Mouse (Mus musculus) embryo, embryonic 10 days (tissue): Measurements from ENCODE around the gene Tlr6.
A peak's percentile ranks its signal among the peaks of the same experiment; 100 is the strongest.

ENCODE experiments used
- DNase-seq: peaks from one replicate; pipeline ENCODE4 v3.0.0-alpha.2; 2015; ENCODE audit warnings: low spot score

Tlr6 gene

DNA sequence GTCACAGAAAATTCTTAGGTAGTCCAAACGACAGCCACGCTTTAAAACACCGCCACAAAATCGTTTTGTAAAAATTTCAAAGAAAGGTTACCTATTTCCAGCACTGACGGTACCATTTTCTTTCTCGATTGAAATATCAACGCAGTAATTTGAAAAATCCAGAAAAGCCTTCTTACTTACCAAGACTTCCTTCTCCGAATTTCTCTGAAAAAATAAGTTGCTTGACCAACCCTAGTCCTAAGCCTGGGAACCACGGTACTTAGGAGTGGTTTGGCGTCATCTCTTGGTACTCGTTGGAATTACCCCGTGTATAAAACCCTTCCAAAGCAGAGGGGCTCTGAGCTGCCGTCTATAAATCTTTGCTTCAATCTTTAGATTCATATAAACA, at the start of gene Tlr6:
Gene Tlr6, minus strand, starts transcription at position 255 of the 388 bp plus-strand sequence.
- no peak for DNase-seq

DNA sequence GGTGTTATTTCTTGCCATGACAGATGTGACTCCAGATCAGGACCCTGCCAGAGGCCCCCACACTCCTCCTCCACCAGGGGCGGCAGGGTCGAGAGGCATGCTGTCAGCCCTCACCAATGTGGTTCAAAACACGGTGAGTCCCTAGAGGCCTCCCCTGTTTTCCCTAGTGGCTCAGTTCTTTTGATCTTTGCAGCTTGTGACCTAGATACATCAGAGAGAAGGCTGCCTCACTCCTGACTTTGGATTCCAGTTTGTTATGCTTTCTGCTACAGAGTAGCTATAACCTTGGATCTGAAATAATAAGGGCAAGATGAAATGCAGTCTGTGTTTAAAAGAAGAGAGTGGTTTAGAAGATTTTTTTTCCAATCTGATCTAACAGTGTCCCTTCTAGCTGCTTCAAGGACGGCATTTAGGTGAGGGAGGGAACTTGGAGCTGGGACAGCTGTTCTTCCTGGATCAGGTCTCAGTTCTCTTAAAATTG, 46.2 kb upstream of the Tlr6 start:
- DNase-seq, result no peak

DNA sequence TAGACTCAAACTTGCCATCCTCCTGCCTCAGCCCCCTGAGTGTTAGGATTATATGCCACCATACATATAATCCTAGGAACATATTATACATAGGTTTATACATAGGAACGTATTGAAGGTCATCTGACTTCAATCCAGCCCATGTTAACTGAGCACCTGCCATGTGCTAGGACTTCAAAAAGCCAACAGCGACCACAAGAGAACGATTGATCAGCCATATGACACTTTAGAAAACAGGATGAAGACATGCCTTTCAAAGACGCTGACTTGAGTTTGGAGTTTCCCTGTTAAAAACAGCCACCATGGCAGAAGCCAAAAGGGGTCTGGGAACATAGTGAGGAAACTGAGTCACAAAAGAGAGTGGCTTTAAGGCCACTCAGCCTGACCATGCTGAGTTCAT, 45.4 kb upstream of the Tlr6 start:
- no peak for DNase-seq

DNA sequence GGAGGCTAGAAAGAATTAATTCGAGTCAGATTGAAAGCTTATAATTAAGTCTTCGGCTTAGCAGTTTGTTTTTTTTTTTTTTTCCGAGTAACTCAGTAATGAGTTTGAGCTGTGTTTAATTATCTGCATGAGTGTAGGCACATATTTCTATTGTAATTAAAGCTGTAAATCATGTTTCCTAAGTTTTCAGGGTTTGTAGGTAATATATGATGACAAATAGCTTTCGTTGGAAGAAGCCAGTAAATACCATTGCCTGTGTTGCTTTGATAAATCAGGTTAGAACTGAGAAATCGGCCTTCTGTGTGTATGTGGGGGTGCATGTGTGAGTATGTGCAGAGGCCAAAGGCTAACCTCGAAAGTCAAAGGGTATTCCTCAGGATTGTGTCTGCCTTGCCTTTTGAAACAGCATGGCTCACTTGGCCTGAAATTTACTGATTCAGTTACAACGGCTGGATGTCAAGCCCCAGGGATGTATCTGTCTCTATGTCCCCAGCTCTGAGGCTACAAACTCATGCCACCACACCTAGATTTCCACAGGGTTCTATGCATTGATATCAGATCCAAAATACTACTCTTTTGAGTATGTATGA, 44.1 kb upstream of the Tlr6 start:
- peak; percentile 54 for DNase-seq

GRCm38 (mm10) chr5:65002940-65003824, 43.3 kb upstream of the Tlr6 start:
- peak; percentile 45 for DNase-seq

DNA sequence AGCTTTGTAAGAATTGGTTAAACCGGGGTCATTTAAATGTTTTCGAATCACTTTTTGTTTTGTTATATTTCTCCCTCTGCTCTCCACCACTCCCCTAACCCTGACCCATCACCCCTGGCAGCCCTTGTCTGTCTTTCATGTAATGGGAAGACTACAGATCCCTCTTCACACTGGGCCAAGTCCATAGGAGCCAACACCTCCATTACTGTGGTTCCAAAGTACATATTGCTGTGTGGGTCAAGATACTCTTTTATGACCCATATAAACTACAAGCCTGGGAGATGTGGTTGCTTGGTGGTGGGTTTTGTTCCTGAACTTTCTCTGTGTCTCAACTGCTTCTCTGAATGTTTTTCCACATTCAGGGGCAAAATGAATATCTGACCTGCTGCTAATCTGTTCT, 35.5 kb upstream of the Tlr6 start:
- no peak for DNase-seq

GRCm38 (mm10) chr5:64992540-64992939, 32.6 kb upstream of the Tlr6 start:
- no peak for DNase-seq

GRCm38 (mm10) chr5:64989940-64990339, 30.0 kb upstream of the Tlr6 start:
- DNase-seq, result no peak

DNA sequence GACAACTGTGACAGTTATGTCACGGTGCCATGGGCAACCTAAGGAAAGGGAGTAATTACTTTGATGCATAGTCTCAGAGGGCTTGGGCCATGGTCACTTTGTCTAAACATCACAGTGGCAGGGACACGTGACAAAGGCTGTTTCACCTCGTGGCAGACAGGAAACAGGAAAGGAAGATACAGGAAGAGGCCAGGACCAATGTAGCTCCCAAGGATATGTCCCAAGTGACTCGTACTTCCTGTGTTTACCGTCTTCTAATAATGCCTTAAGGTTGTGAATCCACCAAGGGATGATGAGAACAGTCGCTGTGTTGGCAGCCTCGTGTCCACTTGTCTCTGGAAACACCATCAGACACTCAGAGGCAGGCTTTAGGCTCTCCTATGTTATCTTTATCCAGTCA, 26.1 kb upstream of the Tlr6 start:
- DNase-seq, result no peak

DNA sequence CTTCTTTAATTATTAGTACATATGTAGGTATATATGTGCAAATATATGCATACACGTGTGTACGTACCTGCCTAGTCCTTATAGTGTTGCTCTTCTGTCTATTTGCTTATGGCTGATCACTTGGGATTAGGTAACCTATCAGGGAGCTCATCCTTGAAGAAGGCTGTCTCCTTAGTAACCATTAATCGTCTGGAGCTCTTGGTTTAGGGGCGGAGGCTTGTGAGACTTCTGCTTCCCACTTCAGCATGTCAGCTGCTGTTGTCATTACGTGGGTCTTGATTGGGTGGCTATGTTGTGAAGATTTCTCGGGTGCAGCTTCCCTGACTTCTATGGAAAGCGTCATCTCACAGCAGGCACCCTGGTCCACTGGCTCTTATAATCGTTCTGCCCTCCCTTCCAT, 17.2 kb upstream of the Tlr6 start:
- DNase-seq, result no peak

DNA sequence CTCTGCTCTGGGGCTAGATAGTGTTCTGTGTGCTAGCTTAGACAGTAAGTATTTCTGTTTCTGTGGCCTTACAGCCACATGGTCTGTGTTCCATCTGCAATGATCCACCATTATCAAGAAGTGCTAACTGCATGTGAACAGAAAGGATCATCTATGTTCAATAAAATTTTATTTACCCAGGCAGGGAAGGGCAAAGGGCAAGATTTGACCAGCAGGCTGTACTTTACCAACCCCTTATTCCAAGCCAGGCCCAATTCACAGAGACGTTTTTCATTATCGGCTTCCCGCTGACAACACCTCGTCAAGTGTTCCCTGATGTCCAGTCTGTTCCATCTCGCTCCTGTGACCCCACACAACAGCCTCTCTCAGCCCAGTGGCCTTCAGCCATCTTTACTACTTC, 15.2 kb upstream of the Tlr6 start:
- no peak for DNase-seq

- DNase-seq, result peak; percentile 76
These were observed 10.2 kb upstream of the Tlr6 start, which contains the start of gene Fam114a1 for GRCm38 (mm10) chr5:64969861-64970771. Fam114a1 (plus strand) TSS chr5:64970071.

- peak; percentile 58 for DNase-seq
These were observed 9.3 kb upstream of the Tlr6 start for GRCm38 (mm10) chr5:64968961-64969860.

DNA sequence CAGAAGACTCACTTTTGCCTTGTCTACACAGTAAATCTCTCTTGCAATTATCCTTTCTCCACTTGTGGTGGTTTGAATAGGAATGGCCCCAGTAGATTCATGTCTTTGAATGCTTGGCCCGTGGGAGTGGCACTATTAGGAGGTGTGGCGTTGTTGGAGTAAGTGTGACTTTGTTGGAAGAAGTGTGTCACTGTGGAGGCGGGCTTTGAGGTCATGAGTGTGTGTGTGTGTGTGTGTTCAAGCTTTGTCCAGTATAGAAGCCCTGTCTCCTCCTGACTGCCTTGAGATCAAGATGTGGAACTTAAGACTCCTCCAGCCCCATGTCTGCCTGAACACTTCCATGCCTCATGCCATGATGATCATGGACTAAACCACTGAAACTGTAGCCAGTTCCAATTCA, 3.8 kb upstream of the Tlr6 start:
- no peak for DNase-seq

- no peak for DNase-seq
These were observed 3.4 kb upstream of the Tlr6 start for GRCm38 (mm10) chr5:64963271-64963670.

- no peak for DNase-seq
These were observed 1.0 kb upstream of the Tlr6 start for GRCm38 (mm10) chr5:64960857-64961391.

DNA sequence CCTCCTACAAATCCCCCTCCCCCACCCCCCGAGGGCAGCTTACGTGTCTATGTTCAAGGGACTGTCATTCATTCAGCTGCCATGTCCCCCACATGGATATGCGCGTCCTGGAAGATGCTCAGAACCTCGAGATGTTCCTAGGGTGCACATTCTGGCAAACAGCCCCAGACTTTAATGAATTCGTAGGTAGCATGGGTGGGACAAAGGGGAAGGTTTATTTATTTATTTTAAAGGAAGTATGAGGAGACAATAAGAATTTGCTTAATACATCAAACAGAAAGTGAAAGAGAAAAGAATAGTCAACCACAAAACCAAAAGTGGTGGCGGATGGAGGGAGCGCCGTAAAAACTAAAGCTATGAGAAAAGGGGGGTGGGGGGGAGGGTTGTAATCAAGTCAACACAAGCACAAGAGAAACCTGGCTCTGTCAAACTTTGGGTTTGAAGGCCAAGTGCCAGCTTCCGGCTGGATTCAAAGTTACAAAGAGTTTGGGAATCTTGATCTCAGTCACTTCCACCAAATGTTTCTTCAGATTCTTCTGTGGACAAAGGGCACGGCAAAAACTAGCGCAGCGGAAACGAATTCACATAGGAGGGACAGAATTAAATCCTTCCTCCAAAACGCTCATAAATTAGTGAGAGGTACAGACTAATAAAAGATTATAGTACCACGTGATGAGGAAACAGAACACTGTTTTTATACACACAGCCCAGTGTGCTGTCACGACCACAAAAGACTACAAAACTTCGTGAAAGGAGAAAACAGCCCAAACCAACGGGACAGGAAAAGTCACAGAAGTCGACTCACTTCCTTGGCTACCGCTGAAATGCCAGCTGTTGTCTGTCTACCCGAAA, 680 bp downstream of the Tlr6 start:
- DNase-seq, result no peak

DNA sequence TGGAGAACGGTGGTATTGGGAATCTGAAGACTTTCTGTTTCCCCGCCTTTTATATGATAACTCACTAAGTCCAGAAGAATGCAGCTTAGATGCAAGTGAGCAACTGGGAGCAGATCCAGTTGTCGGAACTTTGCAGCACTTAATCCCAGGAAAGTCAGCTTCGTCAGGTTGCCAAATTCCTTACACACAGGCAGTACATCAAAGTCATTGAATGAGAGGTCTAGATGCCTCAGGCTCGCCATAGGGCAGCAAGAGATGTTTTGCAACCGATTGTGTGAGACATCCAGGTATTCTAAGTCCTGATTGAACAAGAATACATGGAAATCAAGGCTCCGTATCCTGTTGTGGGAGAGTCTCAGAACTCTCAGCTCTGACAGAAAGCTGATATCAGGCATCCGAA, 5.0 kb downstream of the Tlr6 start:
- no peak for DNase-seq

GRCm38 (mm10) chr5:64951486-64951885, 8.4 kb downstream of the Tlr6 start:
- DNase-seq, result no peak

- DNase-seq, result no peak
These were observed 27.1 kb downstream of the Tlr6 start for GRCm38 (mm10) chr5:64932775-64933174.
